Mouse (Mus musculus) urinary bladder, postnatal 14 days (tissue): Measurements from ENCODE around the gene C2cd5.
"Not testable (repeated sequence)": the region's sequence is repeated elsewhere in the genome, so short reads cannot be mapped to it uniquely, and the experiment has no call there.

Experiments
- DNase-seq: peaks from one replicate; pipeline ENCODE4 v3.0.0; 2021; ENCODE audit warnings: low spot score

C2cd5 gene

GRCm38 (mm10) chr6:143020146-143020545 is 79.8 kb downstream of the C2cd5 start:
- no peak for DNase-seq

DNA sequence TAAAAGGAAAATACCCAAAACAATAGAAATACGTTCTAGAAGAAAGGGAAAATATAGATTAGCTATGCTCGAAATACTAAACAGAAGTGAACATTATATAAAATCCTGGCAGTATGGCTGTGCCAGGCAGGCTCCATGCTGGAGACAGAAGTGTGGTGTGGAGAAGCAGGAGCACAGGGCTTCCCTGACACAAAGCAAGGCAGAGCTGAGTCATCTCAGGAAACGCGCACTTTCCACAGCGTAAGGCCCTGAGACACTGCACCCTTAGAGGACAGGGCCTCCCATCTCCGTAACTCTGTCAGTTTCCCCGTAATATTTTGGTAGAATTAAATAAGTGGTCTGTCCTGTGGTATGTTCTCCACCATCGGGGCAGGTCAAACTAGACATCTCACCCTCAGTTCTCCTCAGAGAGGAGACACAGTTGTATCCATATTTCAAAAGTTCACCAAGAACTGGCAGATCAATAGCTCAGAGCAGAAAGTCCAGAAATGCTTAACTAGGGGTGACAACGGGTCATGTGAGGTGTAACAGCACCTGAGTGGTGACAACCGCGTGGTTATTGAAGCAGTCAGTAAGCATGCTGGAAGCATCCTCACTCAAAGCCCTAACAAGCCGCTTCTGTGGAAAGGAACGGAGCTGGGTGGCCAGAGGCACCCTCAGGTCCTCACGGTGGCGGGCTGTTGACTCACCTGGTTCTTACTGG is 87.3 kb downstream of the C2cd5 start:
- no peak for DNase-seq

GRCm38 (mm10) chr6:143008865-143009264 is 91.1 kb downstream of the C2cd5 start:
- DNase-seq, result no peak

GRCm38 (mm10) chr6:143005209-143005608 is 94.7 kb downstream of the C2cd5 start:
- not testable (repeated sequence) for DNase-seq

- no peak for DNase-seq
Measured at GRCm38 (mm10) chr6:143004801-143005200, 95.1 kb downstream of the C2cd5 start.

DNA sequence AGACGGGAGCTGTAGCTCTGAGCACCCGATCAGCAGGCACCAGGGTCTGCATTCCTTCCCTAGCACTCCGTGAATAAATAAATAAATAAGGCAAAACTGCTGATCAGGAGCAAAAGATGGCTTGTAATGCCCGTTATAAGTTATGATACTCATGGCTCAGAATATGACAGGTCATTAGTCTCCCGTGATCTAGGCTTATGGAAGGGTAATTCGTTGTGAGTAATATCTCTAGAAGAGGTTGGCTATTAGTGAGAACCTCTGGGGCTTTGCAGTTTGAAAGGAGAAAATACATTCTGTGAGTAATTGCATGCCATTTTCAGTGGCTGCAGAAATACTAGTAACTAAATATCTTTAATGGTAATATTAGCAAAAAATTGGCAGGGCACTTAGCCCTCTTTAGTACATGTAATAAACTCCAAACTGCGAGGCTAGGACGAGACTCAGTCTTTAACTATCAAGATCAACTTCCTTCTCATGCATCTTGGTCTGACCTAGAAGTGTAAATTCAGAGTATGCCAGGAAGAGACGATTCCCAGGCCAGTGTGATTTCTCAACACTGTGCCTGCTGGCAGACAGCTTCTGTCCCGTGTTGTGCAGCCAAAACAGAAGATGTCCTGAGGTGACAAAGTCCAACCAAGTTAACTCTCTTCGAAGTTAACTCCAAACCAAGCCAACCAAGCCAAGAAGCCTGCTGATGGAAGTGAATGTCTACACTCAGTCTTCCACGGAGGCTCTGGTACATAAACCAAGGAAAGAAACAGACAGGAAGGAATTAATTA is 101.5 kb downstream of the C2cd5 start:
- DNase-seq, result no peak

DNA sequence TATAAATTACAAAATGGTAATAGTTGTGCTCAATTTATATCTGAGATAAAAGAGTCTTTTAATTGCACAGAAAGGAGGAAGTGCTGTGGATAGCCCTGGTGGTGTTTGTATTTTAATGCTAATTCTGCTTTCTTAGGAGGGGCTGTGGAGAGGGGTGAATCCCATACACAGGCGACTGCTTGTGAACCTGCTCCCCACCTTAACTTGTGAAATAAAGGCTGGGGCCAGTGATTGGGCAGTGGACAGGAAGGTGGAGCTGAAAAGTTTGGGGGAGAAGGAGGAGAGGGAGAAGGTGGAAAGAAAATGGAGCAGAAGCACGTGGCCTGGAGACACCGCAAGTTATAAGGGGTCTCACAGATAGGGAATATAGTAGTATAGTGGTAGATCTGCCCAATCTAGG is 103.1 kb downstream of the C2cd5 start:
- DNase-seq, result no peak

DNA sequence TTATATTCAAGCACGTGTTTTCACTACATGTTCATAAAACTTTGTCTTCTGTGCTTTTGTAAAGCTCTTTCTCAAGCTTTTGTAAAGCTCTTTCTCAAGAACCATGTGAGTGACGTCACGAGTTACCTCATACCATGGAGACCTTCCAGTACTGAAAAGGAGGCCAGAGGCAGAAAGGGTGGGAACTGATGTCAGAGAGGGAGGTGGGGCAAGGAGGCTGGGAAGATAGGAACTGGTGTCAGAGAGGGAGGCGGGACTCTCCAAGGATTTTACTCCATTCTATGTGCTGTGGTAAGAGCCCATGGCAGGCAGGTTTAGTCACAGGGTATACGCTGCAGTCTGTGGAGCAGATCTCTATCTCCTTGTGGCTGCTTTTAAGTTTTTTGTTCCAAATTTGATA is 104.4 kb downstream of the C2cd5 start:
- DNase-seq, result no peak

DNA sequence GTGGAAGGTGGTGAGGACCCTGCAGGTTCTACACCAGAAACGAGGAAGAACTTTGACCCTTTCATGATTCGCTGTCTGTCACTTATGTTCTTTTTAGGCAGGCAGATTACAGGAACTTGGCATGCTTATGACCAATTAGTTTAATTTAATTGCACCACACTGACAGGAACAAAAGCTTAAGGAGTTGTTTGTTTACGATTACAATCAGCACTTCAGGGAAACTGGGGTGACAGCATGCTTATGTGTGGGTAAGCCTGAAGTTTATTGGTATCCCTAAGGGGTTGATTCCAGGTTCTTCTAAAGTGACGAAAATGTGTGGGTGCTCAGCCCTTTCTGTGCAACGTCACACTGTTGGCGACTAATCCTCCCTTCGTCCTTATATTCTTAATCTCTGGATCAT is 105.1 kb downstream of the C2cd5 start:
- DNase-seq, result no peak

GRCm38 (mm10) chr6:142993705-142994698 is 105.9 kb downstream of the C2cd5 start:
- no peak for DNase-seq

DNA sequence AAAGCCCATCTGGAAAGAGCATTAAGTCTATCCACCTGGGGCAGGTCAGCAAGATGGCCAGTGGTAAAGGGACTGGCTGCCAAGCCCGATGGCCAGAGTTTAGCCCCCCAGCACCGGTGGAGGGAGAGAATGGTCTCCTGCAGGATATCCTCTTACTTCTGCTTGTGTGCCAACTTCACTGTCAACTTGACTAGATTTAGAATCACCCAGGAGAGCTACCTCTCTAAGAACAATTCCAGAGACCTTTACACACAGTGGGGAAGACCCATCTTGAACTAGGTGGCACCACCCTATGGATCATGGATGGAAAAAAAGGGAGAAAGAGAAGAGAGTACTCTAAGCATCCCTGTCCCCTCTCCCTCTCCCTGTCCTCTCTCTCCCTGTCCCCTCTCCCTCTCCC is 107.0 kb downstream of the C2cd5 start:
- DNase-seq, result no peak

DNA sequence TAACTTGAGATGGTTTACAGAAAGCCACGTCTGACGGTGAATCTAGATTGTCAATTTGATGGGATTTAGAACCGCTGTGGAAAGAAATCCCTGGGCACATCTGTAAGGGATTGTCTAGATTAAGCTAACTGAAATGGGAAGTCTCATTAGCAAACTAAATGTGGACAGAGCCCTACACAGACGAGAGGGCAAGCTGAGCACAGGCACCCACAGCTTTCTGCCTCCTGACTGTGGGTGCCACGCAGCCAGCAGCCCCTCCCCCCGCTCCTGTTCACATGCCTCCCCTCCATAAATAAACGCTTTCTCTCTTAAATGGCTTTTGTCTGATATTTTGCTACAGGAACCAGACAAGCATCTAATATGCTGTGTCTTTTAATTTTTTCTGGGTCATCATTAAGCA is 107.8 kb downstream of the C2cd5 start:
- DNase-seq, result no peak

- no peak for DNase-seq
Measured at GRCm38 (mm10) chr6:142991391-142992059, 108.4 kb downstream of the C2cd5 start.

GRCm38 (mm10) chr6:142990516-142990915 is 109.4 kb downstream of the C2cd5 start:
- no peak for DNase-seq

DNA sequence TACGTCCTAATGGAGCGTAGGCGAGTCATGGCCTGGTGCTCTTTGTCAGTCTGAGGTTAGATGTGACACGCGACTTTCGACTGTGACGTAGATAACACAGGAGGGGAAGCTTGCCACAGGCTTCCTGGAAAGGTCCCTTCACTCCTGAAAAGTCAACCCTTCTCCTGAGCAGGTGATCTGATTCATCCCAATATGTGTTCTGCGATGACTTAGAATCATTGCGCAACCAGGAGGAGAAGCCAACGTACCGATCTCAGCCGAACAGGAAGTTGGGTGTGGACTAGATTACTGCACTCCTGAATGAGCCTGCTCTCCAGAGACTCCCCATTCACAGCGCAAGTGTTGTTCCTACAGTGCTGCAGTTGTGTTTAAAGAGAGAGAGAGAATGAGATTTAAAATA is 110.4 kb downstream of the C2cd5 start:
- peak; percentile 15 for DNase-seq

DNA sequence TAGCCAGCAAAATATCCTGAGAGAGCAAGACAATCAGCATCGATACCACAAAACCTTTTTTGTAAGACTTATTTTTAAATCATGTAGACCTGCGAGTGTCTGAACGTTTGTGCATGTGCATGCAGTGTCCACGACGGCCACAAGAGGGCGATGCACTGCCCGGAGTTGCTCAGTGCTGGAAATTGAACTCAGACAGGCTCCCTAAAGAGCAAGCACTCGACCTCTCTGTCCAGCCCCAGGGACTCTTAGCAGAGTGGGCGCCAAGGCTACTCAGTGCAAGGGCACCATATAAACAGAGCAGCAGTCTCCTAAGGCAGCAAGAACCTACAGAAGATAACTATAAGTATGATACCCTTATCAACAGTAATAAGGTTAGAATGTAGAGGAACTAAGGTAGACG is 111.2 kb downstream of the C2cd5 start:
- peak; percentile 54 for DNase-seq

GRCm38 (mm10) chr6:142988231-142988630 is 111.7 kb downstream of the C2cd5 start:
- DNase-seq, result no peak

GRCm38 (mm10) chr6:142987616-142988015 is 112.3 kb downstream of the C2cd5 start:
- no peak for DNase-seq

GRCm38 (mm10) chr6:142986706-142987105 is 113.2 kb downstream of the C2cd5 start:
- not testable (repeated sequence) for DNase-seq

DNA sequence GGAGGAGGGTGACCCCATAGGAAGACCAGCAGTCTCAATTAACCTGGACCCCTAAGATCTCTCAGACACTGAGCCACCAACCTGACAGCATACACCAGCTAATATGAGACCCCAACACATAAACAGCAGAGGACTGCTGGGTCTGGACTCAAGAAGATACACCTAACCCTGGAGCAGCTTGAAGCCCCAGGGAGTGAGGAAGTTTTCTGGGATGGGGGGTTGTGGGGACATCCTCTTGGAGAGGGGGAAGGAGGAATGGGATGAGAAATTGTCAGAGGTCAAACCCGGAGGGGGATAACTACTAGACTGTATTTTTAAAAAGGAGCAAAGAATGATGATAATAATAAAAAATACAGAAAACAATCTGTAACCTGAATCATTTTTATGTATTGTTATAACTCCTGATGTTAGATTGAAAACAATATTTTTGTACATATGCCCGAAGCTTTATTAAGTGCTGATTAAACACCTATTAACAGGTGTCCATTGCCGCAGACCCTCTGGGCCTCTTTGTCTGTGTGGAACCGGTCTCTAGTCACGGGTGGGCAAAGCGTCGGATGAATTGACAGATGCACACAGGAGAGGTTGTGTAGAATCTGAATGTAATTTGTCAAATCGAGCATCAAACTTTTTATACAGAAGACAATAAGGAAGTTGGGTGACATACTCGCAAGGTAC is 114.2 kb downstream of the C2cd5 start:
- not testable (repeated sequence) for DNase-seq
